Mouse (Mus musculus) inflammation-experienced regulatory T-cells, adult 6 months (primary cell): Measurements from ENCODE around the gene Rcc2. TPM values are rescaled to one million over a fixed set of nuclear protein-coding genes. Genes with fewer than 3 reads are reported as not detected.

Experiments used
- ATAC-seq: one replicate; pipeline ENCODE4 v1.8.0; 2017
- polyA plus RNA-seq, 3 experiments: library from polyadenylated mRNA; unstranded; fragments of 100-300 nt; shearing (Covaris generic); gene quantifications; one replicate each; pipeline ENCODE4 v1.2.1; 2017

The Rcc2 gene
- polyA plus RNA-seq: 10 to 100 TPM; 13.8 to 21.6 (median 21.0) TPM

DNA sequence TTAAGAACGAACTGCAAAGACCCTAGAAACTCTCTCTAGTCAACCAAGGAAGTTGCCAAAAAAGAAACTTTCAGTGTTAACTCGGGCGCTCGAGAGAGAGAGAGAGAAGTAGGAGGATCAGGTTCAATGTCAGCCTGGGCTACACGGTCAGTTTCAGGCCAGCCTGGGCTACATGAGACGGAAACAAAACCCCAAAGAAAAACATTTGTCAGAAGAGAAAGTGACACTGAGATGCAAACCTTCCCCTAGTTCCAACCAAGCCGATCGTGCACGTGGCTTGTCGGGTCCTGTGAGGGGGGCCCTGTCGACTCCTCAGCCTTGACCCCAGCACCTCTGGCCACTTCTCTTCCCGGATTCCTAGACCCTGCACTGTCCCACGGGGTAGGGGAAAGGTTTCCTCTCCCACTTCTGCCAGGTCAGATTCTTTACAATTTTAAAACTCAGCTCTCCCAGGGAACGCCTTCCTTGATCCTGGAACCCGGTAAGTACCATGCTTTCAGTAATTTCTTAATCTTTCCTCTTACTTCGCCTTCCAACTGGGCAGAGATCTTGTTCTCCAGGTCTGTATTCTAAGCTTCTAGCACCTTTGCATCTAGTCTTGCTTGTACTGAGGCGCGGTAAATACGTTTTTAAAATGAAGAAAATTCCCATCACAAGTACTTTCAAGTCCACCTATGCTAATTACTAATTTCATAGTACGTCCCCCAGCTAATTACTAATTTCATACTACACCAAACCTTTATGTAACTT lies at the start of gene Rcc2:
Rcc2 (plus strand) TSS at position 273 of the 750 bp plus-strand sequence.
- ATAC-seq: peak; percentile 9

DNA sequence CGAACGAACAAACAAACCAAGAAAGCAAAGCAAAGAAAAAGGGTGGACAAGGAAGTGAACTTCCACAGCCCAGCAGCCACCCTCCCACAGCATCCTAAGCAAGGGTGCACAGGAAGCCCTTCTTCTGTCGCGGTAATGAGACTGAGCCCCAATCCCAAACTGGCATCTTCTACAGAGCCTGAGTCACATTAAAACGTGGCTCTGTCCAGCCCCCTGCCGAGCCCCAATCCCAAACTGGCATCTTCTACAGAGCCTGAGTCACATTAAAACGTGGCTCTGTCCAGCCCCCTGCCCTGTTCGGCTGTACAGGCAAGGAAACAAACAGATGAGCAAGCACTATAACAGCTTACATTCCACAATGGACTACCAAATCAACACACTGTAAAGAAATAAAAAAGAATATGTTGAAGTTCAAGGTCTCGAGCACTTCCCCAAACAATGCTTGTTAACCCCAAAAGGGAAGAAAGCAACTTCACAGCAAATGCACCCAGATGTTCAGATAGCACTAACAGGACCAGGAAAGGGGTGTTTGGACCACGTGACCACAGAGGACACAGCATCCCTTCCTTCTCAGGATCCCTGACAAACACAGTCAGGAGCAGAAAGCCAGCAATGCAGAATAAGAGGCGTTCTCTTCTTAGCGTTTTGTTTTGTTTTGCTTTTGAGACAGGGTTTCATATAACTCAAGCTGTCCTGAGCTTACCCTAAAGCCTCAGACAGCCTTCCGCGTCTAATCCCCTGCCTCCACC lies 46.3 kb upstream of the Rcc2 start:
- ATAC-seq: no peak

DNA sequence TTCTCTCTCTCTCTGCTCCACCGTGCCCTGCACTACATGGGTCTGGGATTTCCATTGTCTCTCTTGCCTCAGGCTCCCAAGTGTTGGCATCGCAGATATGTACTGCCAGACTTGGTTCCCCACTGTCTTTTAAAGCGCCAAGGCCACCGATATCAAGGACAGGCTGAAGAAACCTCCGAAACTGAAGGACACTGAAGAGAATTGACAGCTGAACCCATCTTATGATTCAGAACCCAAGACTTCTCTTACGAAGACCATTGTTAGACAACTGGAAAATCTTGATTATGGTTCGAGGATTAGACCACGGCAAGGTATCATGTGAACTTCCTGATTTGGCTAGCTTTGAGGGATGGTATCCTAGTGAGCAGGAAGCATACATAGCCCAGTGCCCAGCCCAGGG lies 45.5 kb upstream of the Rcc2 start:
- no peak for ATAC-seq

DNA sequence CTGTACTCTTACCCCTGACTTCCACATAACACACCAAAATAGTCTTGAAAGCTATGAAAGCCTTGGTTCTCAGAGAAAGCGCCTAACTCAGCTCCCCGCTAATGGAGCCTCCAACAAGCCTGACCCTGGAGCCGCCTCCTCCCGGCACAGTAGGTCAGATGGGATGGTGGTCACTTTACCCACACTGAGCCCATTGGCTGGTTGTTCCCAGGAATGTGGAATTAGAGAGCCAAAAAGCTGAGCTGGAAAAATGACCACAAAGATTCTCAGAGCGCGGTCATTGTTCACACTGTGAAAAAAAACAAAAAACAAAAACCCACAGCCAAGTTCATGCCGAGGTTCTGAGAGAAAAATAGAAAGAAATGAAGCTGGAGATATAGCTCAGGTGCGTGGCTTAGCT lies 43.8 kb upstream of the Rcc2 start:
- ATAC-seq: no peak

DNA sequence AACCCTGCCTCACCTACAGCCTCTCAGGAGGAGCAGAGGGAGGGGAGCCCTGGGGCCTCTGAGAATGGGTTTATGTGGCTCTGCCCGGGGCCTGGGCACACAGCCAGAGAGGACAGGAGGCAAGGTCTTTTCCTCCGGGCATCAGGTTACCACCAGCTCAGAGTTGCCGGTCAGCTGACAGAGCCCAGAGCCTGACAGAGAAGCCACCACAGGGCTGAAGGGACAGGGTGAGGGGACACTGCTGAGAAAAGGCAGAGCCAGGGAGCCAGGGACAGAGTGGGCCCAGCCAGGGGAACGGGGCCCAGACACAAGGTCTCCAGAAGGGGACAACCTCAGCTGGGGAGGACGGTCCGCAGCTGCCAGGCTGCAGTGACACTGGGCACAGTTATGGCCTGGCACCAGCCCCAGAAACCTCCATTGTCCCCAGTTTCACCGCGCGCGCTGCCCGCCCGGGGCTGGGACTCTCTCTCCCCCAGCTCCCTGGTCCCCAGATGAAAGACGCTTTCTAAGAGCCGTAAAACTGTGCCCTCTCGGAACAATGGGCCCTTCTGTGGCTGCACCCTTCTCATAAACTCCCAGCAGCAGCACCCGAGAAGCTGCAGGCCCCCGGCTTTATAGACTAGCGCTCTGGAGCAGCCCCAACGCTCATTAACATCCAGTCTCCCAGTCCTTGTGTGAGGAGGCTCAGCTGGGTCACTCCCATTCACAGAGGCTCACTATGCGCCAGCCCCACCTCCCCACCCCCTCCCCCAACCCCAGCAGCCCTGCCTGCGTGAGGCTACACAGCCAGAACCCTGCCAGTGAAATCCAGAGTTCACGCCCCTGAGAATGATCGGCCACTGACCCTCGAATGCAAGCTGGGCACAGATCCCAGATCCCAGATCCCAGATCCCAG lies 42.4 kb upstream of the Rcc2 start:
- no peak for ATAC-seq

DNA sequence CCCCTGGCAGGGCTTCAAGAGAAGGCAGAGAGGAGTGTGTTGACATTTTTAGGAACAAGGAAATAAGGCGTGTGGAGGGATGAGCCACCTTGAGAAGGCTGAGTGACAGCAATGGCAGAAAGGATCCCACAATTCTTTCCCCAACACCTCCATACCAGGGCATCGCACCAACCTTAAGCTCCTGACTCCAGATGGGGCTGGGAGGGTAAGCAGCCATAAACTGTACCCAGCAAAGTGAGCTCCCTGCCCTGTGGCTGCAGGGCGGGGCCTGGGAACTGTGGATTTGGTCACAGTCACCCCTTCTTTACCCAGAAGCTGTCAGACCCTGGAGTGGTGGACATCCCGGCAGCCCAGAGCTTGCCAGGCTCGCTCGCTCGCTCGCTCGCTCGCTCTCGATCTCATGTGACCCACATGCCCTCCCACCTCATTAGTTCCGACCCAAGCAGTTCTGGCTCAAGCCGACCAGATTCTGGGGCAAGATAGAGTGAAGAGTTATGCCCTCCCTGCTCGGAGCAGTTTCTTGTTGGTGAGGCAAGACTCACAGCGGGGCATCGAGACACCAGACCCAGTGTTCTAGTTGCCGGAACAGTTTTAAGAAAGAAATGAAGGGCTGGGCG lies 38.8 kb upstream of the Rcc2 start:
- ATAC-seq: no peak

DNA sequence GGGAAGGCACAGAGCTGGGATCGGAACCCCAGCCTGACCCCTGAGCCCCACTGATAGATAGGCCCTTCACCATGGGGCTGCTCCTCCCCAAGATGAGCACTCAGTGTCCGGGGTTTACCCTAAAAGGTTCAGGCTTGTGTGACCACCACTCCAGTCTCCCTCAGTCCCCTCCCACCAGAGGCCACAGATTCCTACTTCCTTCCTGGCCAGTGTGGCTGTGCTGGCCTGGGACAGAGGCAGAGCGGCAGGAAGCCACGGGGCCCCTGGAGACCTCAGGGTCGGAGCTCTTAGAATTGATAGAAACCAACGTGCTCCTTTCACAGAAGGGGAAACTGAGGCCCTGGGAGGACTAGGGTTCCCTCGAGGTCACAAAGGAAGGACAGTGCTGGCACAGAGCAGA lies 37.9 kb upstream of the Rcc2 start:
- ATAC-seq: no peak

DNA sequence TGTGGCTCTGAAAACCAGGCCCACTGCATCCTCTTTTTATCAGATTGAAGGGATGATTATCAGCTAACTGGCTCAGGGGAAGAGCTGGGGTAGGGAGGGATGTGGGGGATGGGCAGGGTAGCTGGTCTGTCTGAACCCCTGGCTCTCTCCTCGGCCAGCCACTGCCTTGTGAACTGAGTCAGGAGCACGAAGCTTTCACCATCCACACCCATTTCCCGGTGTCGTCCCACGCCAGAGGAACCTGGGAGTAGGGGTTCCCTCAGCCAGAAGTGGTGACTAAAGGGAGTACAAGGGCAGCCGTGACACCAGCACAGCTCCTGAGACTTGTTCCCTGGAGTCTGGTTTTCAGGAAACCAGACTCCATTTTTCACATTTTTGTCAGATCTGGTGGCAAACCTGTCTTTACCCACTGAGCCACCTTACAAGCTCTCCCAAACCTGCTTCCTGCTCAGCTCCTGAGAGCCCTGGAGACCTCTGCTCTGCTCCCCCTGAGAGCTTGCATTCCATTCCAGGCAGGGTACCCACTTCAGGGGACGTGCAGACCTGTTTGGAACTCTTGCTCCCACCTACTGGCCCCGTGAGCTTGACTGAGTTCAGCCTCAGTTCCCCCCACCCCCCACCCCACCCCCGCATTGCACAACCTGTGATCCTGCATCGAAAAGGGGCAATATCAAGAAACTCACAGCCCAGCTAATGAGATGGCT lies 37.3 kb upstream of the Rcc2 start:
- no peak for ATAC-seq

DNA sequence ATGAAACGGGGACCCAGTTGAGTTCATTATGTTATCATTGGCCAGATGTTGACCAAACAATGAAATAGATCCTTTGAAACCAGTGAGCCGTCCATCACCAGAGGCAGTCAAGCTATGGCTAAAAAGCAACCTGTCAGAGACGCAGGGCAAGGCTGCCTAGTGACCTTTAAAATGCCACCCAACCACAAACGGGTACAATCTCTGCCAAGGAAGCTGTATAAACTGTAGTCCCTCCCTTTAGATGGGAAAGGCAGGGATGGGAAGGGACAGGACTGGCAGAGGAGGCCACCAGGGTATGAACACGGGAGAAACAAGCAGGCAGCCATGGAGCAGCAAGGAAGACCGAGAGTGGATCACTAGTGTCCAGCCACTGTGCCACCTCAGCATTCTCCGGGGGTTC lies 35.3 kb upstream of the Rcc2 start:
- ATAC-seq: no peak

DNA sequence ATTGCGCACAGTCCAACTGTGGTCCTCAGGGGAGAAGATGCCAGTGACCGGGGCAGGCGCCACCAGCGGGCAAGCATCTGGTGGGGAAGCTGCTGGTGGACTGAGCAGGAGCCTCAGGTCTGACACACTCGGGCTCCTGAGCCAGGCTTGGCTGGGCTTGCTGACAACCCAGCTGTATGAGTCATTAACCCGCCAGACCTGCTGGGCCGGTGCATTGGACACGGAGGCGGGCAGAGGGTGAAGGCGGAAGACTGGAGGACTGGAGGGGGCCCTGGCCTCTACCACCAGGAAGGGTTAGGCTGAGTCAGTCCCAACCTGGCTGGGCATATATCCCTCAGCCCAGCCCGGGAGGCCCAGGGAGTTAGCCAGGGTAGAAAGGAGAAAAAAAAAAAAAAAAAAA lies 34.6 kb upstream of the Rcc2 start, which contains the start of gene Arhgef10l:
Arhgef10l (minus strand) TSS at position 253 of the 400 bp plus-strand sequence.
- no peak for ATAC-seq

DNA sequence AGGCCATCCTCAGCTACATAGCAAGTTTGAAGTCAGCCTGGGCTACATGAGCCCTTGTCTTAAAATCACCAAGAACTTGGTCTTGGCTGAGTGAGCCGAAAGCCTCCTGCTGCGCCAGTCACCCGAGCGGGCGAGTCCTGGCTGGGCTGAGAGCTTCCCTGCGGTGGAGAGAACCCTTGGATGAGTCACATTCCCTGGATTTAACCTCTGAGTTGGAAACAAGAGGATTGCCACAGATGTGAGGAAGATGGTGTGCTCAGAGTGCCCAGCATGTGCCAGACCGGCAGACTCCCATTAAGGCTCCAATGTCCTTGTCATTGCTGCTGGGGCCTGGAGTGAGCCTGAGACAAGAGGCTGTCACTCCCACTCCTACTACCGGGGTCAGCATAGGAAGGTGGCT lies 32.5 kb upstream of the Rcc2 start:
- no peak for ATAC-seq

DNA sequence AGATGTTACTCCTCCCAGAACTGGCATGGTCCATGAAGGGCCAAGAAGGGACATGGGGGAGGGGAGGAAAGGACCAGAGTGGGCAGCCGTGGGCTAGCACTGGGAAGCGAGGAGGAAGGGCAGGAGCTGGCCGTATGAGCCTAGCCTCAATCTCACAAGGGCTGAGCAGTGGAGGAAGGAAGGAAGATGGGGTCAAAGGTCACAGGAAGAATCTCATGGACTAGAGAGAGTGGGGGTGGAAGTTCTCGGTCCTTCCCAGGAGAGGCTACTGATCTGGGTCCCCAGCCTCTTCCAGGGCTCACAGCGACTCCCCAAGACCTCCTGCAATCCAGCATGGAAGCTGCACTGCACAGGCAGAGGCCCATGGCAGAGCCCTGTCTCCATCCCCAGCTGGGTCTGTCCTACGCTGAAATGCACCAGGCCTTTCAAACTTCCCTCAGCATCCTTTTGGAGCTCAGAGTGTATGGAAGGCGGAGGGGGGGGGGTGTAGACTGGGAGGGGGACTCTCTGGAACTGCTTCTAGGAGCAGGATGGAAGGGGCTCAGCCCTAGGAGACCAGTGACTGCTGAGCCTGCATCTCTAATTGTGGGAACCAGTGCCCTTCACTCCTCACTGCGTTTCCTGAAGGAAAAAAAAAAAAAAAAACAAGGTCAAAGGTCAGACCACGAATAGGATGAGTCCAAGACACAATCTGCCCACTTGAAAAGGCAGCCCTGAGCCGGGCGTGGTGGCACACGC lies 26.6 kb upstream of the Rcc2 start:
- ATAC-seq: no peak

DNA sequence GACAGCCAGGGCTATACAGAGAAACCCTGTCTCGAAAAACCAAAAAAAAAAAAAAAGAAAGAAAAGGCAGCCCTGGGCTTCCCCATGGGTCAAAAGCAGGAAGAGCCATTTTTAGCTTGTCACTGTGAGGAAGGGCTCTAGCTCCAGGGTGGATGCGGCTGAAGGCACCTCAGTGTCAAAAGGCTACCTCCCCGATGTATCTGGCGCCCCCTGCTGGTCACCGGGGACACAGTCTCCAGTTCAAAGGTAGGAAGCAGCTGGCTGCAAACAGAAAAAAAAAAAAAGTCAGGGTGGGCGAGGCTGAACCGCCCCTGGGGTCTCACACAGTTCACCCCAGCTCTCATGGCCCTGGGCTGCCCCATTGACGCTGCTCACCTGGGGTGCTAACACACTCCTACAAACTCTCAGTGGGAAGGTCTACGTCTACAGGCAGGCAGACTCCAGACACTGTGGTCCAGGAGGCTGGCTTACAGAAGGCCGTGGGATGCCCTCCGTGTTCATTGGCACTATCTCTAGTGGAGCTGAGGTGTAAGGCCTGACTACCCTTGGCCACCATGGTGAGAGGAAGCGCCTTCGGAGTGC lies 25.9 kb upstream of the Rcc2 start:
- no peak for ATAC-seq

DNA sequence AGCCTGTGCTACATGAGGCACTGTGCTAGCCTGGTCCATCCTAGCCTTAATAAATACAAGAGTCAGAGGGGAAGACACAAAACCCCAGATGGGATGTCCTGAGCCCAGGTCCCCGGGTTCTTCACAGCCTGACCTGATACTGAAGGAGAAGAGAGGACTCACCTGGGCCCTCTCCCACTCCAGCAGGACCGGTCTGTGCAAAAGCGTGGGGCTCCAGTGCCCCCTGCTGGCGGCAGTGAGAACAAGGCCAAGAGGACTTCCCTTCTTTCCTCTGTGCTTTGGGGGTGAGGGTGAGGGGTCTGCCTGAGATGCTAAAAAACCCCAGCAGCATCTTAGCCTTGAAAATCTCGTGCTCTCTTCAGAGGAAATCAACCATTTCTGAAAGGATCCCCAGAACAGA lies 21.3 kb upstream of the Rcc2 start:
- ATAC-seq: no peak

DNA sequence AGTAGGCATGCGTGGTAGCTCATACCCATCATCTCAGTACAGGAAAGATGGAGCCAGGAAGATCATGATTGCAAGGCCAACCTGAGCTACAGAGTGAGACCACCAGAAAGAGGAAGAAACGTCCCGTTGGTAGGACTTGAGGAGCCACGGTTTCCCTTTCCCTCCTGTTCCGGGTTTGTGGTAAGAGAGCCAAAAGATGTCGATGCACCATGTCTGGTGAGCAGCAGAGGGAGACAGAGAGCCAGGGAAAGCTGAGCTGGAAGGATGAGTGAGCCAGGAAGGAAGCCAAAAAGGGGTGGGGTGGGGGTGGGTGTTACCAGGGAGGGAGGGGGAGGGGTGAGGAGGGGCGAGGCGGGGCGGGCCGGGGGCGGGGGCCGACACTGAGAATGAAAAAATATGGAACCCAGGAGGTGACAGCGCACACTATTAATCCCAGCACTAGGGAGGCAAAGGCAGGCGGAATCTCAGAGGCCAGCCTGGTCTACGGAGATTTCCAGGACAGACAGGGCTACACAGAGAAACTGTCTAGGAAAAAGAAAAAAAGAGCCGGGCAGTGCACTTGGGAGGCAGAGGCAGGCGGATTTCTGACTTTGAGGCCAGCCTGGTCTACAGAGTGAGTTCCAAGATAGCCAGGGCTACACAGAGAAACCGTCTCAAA lies 20.5 kb upstream of the Rcc2 start:
- peak; percentile 68 for ATAC-seq

DNA sequence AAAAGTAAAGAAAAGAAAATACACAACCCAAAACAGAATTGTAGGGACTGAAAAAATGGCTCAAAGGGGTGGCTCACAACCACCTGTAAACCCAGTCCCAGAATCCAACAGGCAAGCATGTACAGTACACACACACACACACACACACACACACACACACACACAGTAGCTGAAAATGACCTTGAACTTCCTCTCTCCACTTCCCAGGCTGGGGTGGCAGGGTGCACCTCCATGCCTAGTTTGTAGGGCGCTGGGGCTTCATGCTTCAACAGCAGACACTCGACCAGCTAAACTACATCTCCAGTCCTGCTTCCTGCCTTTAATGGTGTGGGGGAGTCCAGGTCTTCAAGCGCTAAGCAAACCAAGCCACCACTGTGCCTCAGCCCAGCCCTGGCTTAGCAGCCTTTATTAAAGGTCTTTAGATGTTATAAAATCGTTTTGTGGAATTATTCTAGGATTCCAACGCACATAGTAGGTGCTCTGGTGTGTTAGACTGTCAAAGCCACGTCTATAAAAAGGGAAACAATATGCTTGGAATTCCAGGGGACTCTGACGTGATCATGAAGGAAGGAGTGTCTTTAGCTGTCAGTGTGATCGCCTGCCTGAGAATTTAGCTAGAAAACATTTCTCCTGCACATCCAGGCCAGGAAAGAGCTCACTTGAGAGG lies 19.5 kb upstream of the Rcc2 start:
- ATAC-seq: no peak

DNA sequence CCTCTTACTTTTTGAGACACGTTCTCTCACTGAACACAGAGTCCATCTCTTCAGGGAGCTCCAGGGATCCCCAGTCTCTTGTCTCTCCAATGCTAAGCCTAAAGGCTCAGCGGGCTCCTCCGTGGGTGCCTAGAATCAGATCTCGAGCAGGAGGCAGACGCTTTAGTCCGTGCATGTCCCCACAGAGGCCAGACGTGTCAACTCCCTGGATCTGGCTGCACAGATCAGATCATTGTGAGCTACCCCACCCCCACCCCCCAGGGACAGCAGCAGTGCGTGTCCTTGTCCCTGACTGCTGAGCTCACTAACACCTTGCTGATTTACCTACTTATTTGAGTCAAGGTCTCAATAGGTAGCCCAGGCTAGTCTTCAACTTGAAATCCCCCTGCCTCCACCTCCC lies 16.7 kb upstream of the Rcc2 start:
- no peak for ATAC-seq

DNA sequence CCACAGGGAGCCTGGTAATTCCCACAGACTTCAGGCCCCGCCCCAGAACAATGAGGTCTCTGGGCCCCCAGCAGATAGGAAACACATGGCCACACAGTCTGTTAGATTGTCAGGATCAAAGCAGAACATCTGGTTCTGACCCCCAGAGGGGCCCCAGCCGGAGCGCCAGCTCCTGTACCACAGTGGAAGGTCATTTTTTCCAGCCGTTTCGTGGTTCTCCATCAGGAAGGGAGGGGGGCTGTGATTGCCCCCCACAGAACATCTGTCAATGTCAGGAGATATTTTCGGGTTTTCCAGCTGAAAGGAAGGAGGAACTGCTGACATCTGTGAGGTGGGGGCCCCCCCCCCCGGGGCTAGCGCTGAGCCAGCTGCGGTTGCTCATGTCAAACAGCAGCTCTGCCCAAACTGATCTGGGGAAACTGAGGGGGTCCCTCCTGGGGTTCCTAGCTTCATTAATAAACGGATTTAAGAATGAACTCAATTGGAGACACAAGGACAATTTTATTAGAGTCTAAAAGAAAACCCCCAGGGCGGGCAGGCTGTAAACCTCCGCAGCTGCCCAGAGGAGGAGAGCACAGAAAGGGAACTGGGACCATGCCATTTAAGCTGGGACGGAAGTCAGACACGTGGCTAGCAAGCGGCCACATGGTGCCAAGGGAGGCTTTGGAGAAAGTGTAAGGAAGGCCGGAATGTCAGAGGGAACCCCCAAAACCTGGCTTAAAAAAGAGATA lies 16.0 kb upstream of the Rcc2 start:
- no peak for ATAC-seq

DNA sequence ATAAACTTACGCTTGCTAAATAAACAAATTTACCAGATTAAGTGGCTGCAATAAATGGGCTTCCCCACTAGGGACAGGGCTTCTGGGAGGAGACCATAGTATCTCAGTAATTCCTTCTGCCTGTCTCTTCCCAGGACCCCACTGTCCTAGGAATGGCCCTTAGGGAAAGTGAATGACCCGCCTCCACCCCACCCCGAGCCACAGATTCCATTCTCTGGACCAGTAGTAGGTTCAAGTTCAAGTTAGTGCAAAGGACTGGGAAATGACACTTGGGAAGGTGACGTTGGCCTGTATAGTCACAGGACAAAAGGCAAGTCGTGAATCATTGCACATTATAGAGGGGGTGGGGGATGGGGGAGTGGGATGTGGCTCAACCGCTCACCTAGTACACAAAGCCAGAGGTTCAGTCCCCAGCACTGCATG lies 15.4 kb upstream of the Rcc2 start:
- ATAC-seq: no peak
